Mouse (Mus musculus) liver, postnatal 0 days (tissue): ENCODE data around the gene Oscp1. TPM values are rescaled to one million over a fixed set of nuclear protein-coding genes. Genes with fewer than 3 reads are reported as not detected.
A peak's percentile ranks its signal among the peaks of the same experiment; 100 is the strongest.
"Not testable (repeated sequence)": the region's sequence is repeated elsewhere in the genome, so short reads cannot be mapped to it uniquely, and the experiment has no call there.

Experiments used
- ATAC-seq: fragments of 200-750 bp; cut with Nextera tagmentation; 2 replicates; pipeline ENCODE4 v1.8.0; 2017; ENCODE audit warnings: mild to moderate bottlenecking, moderate library complexity
- DNase-seq: peaks from one replicate; pipeline ENCODE4 v3.0.0-alpha.2; 2016
- H3K27ac ChIP-seq: fragments of 300-500 bp; sonication (generic); 2 replicates; pipeline ENCODE4 v1.5.1; 2014; ENCODE audit warnings: antibody characterized with exemption, moderate library complexity, mild to moderate bottlenecking, low read depth
- H3K27me3 ChIP-seq: fragments of 300-500 bp; sonication (generic); 2 replicates; pipeline ENCODE4 v1.6.1; 2014; ENCODE audit warnings: low read length, control low read depth, mixed read lengths; ENCODE audit not compliant: insufficient read depth
- H3K36me3 ChIP-seq: fragments of 300-500 bp; sonication (generic); replicated peaks from 2 replicates; pipeline ENCODE4 v1.6.1; 2014; ENCODE audit warnings: mild to moderate bottlenecking, control low read depth, low read length, moderate library complexity, mixed read lengths; ENCODE audit not compliant: insufficient read depth
- H3K4me1 ChIP-seq: fragments of 300-500 bp; sonication (generic); 2 replicates; pipeline ENCODE4 v1.6.1; 2014; ENCODE audit warnings: antibody characterized with exemption, mild to moderate bottlenecking, control low read depth; ENCODE audit not compliant: insufficient read depth
- H3K4me2 ChIP-seq: fragments of 300-500 bp; sonication (generic); 2 replicates; pipeline ENCODE4 v1.6.1; 2014; ENCODE audit warnings: low read depth, mild to moderate bottlenecking, low read length, moderate library complexity, mixed read lengths
- H3K4me3 ChIP-seq: fragments of 300-500 bp; sonication (generic); 2 replicates; pipeline ENCODE4 v1.5.1; 2014; ENCODE audit warnings: low read depth, low read length
- H3K9ac ChIP-seq: fragments of 300-500 bp; sonication (generic); replicated peaks from 2 replicates; pipeline ENCODE4 v1.6.1; 2014; ENCODE audit warnings: mild to moderate bottlenecking, moderate library complexity
- H3K9me3 ChIP-seq: fragments of 300-500 bp; sonication (generic); 2 replicates; pipeline ENCODE4 v1.6.1; 2016; ENCODE audit warnings: mild to moderate bottlenecking, control low read depth, low read length, mixed read lengths
- CTCF ChIP-seq: sonication (generic); IDR thresholded peaks from 2 replicates; pipeline ENCODE4 v1.5.1; 2016; ENCODE audit warnings: antibody characterized with exemption, low read depth
- EP300 ChIP-seq: IDR thresholded peaks from 2 replicates; pipeline ENCODE4 v1.6.1; 2016; ENCODE audit warnings: antibody characterized with exemption, low read depth, mild to moderate bottlenecking
- WGBS: fragments of 180-500 bp; shearing (Covaris S2); extraction: QIAGEN DNeasy Blood & Tissue Kit; methylation state at CpG from one replicate; pipeline ENCODE4 v1.1.7; 2014; ENCODE audit not compliant: insufficient replicate concordance; 5-methylcytosine and 5-hydroxymethylcytosine counted together
- polyA plus RNA-seq: library from polyadenylated mRNA; unstranded; fragments of >200 nt; fragmentation: Nextera tagmentation; extraction: Ambion mirVana; gene quantifications from 2 replicates; pipeline ENCODE4 v1.2.1, GENCODE M21; 2015

Oscp1 gene
- polyA plus RNA-seq, 1 experiment from 2014 or later = 1.5 TPM

DNA sequence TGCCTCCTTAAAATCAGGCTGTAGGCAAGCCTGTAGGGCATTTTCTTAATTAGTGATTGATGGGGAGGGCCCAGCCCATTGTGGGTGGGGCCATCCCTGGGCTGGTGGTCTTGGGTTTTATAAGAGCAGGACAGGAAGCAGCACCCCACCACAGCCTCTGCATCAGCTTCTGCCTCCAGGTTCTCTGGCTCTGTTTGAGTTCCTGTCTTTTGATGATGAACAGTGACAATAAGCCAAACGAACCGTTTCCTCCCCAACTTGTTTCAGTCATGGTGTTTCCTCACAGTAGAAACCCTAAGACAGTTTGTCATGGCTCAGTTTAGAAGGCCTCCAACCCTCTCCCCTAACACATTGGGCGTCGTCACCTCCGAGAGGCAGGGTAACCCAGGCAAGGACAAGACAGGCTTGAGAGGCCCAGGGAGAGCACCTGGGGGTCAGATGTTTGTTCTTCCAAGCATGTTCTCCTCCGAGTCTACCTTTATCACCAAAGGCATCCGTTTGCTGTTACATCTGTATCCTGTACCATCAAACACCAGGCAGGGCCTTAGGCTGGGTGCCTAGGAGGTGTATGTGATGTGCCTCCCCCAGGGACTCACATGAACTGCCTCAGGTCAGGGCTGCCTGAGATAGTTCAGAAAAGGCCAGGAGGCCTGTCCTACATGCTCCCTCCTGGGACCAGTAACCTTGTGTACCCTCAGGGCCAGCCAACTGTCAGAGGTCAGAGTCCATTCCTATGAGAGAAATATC is 31.9 kb downstream of the Oscp1 start:
- ATAC-seq (peak; percentile 85), DNase-seq (no peak)
- Histone ChIP-seq H3K9ac (no peak overlapping the region), H3K4me2 (no peak overlapping the region), H3K27me3 (no peaks in the 10 kb centered on the region), H3K9me3 (no peaks in the 10 kb centered on the region), H3K4me3 (no peak overlapping the region), H3K4me1 (peaks cover 20% of the 10 kb centered on the region), H3K27ac (peak overlapping the region; percentile 61), H3K36me3 (no peaks in the 10 kb centered on the region)
- WGBS = 39% methylated on average over 7 of the region's 7 CpGs
- TF ChIP-seq EP300 (no peak), CTCF (no peak)

DNA sequence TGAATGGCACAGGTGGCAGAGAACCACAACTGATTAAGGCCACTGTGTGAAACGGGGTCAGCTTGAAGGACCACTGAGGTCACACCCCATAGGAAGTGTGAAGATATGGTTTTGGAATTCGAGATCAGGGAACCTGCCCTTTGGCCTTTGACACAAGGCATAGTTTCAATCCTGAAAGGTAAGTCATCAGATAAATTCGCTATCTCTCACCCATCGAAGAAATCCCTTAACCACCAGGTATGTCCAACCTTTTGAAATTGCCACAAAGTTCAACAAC is 32.4 kb downstream of the Oscp1 start:
- no peak overlapping the region for H3K9ac ChIP-seq
- TF ChIP-seq CTCF (no peak), EP300 (no peak)
- WGBS = 51% methylated on average over 4 of the region's 4 CpGs
- no peaks in the 10 kb centered on the region for H3K9me3 ChIP-seq
- no peak overlapping the region for H3K4me2 ChIP-seq
- no peaks in the 10 kb centered on the region for H3K27me3 ChIP-seq
- peaks cover 20% of the 10 kb centered on the region for H3K4me1 ChIP-seq
- H3K27ac ChIP-seq = peak overlapping the region; percentile 61
- DNase-seq = no peak
- no peak overlapping the region for H3K4me3 ChIP-seq
- H3K36me3 ChIP-seq = no peaks in the 10 kb centered on the region
- ATAC-seq = no peak

- Histone ChIP-seq H3K27ac (peak overlapping the region; percentile 61), H3K4me2 (no peak overlapping the region), H3K36me3 (no peaks in the 10 kb centered on the region), H3K4me3 (no peak overlapping the region), H3K9me3 (no peaks in the 10 kb centered on the region), H3K4me1 (peaks cover 20% of the 10 kb centered on the region), H3K9ac (no peak overlapping the region), H3K27me3 (no peaks in the 10 kb centered on the region)
- TF ChIP-seq EP300 (no peak), CTCF (no peak)
- DNase-seq = no peak
- 74% methylated on average over 8 of the region's 8 CpGs for WGBS
- no peak for ATAC-seq
Measured at GRCm38 (mm10) chr4:126091873-126092272, 33.5 kb downstream of the Oscp1 start.

DNA sequence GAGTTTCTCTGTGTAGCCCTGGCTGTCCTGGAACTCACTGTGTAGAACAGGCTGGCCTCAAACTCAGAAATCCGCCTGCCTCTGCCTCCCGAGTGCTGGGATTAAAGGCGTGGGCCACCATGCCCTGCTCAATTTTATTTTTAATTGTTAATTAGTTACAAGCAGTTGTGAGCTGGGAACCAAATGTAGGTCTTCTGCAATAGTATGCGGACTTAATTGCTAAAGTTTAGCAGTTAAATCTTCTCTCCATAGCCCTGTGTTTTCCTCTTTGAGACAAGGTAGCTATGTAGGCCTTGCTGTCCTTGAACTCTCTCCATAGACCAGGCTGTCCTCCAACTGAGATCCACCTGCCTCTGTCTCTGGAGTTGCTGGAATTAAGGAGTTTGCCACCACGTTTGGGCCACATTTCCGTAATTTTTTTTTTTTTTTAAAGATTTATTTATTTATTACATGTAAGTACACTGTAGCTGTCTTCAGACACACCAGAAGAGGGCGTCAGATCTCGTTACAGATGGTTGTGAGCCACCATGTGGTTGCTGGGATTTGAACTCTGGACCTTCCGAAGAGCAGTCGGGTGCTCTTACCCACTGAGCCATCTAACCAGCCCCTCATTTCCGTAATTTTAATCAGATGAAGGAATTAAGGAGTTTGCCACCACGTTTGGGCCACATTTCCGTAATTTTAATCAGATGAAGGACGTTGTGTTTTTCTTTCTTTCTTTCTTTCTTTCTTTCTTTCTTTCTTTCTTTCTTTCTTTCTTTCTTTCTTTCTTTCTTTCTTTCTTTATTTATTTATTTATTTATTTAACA is 37.5 kb downstream of the Oscp1 start:
- 51% methylated on average over 14 of the region's 14 CpGs for WGBS
- H3K36me3 ChIP-seq, H3K9me3 ChIP-seq, H3K27ac ChIP-seq, DNase-seq, H3K27me3 ChIP-seq, H3K9ac ChIP-seq: not testable (repeated sequence)
- Histone ChIP-seq H3K4me1 (peaks cover 35% of the 10 kb centered on the region), H3K4me2 (peak overlapping the region; percentile 77), H3K4me3 (peak overlapping the region; percentile 60)
- 0 out of 2 replicates have a peak, but pooled peaks have one; percentile 4 for ATAC-seq

GRCm38 (mm10) chr4:126096464-126097111 is 38.2 kb downstream of the Oscp1 start, which contains the start of gene Lsm10:
TSS of gene Lsm10 (plus strand) at chr4:126096623.
- H3K9ac ChIP-seq = peak within 1 kb of the TSS; percentile 63
- 0 out of 2 replicates have a peak, but pooled peaks cover 4% of the 10 kb centered on the region for H3K36me3 ChIP-seq
- H3K4me3 ChIP-seq = peak within 1 kb of the TSS; percentile 60
- peak within 1 kb of the TSS; percentile 37; the same call in 1 of the 2 replicates for H3K27ac ChIP-seq
- peak; percentile 99 for ATAC-seq
- peak within 1 kb of the TSS; percentile 77 for H3K4me2 ChIP-seq
- no peaks in the 10 kb centered on the region for H3K27me3 ChIP-seq
- peaks cover 36% of the 10 kb centered on the region for H3K4me1 ChIP-seq
- H3K9me3 ChIP-seq = no peaks in the 10 kb centered on the region
- peak; percentile 95 for DNase-seq
- TF ChIP-seq CTCF = no peak
- TF ChIP-seq EP300 = no peak
- 1% methylated on average over 36 of the region's 37 CpGs for WGBS

DNA sequence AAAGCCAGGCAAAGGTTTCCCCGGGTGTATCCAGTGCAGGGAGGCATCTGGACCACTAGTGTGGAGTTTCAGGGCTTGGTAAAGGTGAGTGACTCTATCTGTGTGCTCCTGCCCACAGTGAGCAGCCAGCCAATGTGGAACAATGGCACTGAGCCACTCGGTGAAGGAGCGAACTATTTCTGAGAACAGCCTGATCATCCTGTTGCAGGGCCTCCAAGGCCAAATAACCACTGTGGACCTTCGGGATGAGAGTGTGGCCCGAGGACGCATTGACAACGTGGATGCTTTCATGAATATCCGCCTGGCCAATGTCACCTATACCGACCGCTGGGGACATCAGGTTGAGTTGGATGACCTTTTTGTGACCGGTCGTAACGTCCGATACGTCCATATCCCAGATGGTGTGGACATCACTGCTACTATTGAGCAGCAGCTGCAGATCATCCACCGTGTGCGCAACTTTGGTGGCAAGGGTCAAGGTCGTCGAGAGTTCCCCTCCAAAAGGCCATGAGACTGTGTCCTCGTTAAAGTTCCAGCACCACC is 39.4 kb downstream of the Oscp1 start:
- TF ChIP-seq EP300 = no peak
- no peak for TF ChIP-seq CTCF
- no peaks in the 10 kb centered on the region for H3K27me3 ChIP-seq
- H3K9me3 ChIP-seq = no peaks in the 10 kb centered on the region
- 87% methylated on average over 20 of the region's 20 CpGs for WGBS
- H3K27ac ChIP-seq = no peak overlapping the region
- 0 out of 2 replicates have a peak, but pooled peaks cover 4% of the 10 kb centered on the region for H3K36me3 ChIP-seq
- H3K9ac ChIP-seq = no peak overlapping the region
- H3K4me1 ChIP-seq = peaks cover 43% of the 10 kb centered on the region
- H3K4me2 ChIP-seq = no peak overlapping the region
- DNase-seq = no peak
- no peak for ATAC-seq
- no peak overlapping the region for H3K4me3 ChIP-seq
